Mouse (Mus musculus) kidney, embryonic 15.5 days (tissue): ENCODE data around the gene Arap1. TPM values are rescaled to one million over a fixed set of nuclear protein-coding genes. Genes with fewer than 3 reads are reported as not detected.

Experiments used
- ATAC-seq: fragments of 200-750 bp; cut with Nextera tagmentation; replicated peaks from 2 replicates; pipeline ENCODE4 v1.8.0; 2017; ENCODE audit warnings: moderate TSS enrichment; ENCODE audit not compliant: low FRiP score
- H3K27ac ChIP-seq: fragments of 300-500 bp; sonication (generic); 2 replicates; pipeline ENCODE4 v1.5.1; 2015; ENCODE audit warnings: mild to moderate bottlenecking, inconsistent platforms
- H3K27me3 ChIP-seq: fragments of 300-500 bp; sonication (generic); 2 replicates; pipeline ENCODE4 v1.6.1; 2015; ENCODE audit warnings: inconsistent platforms
- H3K36me3 ChIP-seq: fragments of 300-500 bp; sonication (generic); 2 replicates; pipeline ENCODE4 v1.6.1; 2015; ENCODE audit warnings: inconsistent platforms
- H3K4me1 ChIP-seq: fragments of 300-500 bp; sonication (generic); 2 replicates; pipeline ENCODE4 v1.6.1; 2015; ENCODE audit warnings: inconsistent platforms
- H3K4me2 ChIP-seq: fragments of 300-500 bp; sonication (generic); 2 replicates; pipeline ENCODE4 v1.6.1; 2015; ENCODE audit warnings: moderate library complexity, mild to moderate bottlenecking, inconsistent platforms
- H3K4me3 ChIP-seq: fragments of 300-500 bp; sonication (generic); replicated peaks from 2 replicates; pipeline ENCODE4 v1.5.1; 2015; ENCODE audit warnings: mild to moderate bottlenecking, inconsistent platforms
- H3K9ac ChIP-seq: fragments of 300-500 bp; sonication (generic); 2 replicates; pipeline ENCODE4 v1.6.1; 2015; ENCODE audit warnings: mild to moderate bottlenecking, inconsistent platforms
- H3K9me3 ChIP-seq: fragments of 300-500 bp; sonication (generic); replicated peaks from 2 replicates; pipeline ENCODE4 v1.6.1; 2016; ENCODE audit warnings: inconsistent platforms
- WGBS: fragments of 180-500 bp; shearing (Covaris S2); methylation state at CpG from one replicate; pipeline ENCODE4 v1.1.7; 2015; ENCODE audit warnings: mixed read lengths; 5-methylcytosine and 5-hydroxymethylcytosine counted together
- polyA plus RNA-seq: library from polyadenylated mRNA; unstranded; fragments of >200 nt; fragmentation: Nextera tagmentation; extraction: Ambion mirVana; gene quantifications from 2 replicates; pipeline ENCODE4 v1.2.1, GENCODE M21; 2015

Gene Arap1
- polyA plus RNA-seq, 1 experiment from 2014 or later, result 97.1 TPM

GRCm38 (mm10) chr7:101348312-101348711 lies 445 bp downstream of the Arap1 start:
- Histone ChIP-seq H3K27me3 (peaks cover 13% of the 10 kb centered on the region; the same call in 1 of the 2 replicates), H3K36me3 (peaks cover 14% of the 10 kb centered on the region), H3K4me1 (peaks cover 27% of the 10 kb centered on the region), H3K4me2 (peak overlapping the region; percentile 94), H3K9ac (peak overlapping the region; percentile 51), H3K27ac (no peak overlapping the region), H3K4me3 (peak overlapping the region; percentile 58), H3K9me3 (no peaks in the 10 kb centered on the region)
- ATAC-seq, result 0 out of 2 replicates have a peak, but pooled peaks have one; percentile 19
- WGBS, result 5% methylated on average over 13 of the region's 13 CpGs

GRCm38 (mm10) chr7:101349861-101350260 lies 2.0 kb downstream of the Arap1 start:
- Histone ChIP-seq H3K36me3 (peaks cover 7% of the 10 kb centered on the region), H3K4me1 (peaks cover 36% of the 10 kb centered on the region), H3K4me2 (no peak overlapping the region), H3K27me3 (peaks cover 13% of the 10 kb centered on the region; the same call in 1 of the 2 replicates), H3K9ac (peak overlapping the region; percentile 17; the same call in 1 of the 2 replicates), H3K9me3 (no peaks in the 10 kb centered on the region), H3K27ac (no peak overlapping the region), H3K4me3 (no peak overlapping the region)
- no peak for ATAC-seq
- WGBS, result 37% methylated on average over 2 of the region's 2 CpGs

GRCm38 (mm10) chr7:101352404-101352803 lies 4.5 kb downstream of the Arap1 start:
- no peak for ATAC-seq
- peaks cover 39% of the 10 kb centered on the region for H3K4me1 ChIP-seq
- peaks cover 13% of the 10 kb centered on the region; the same call in 1 of the 2 replicates for H3K27me3 ChIP-seq
- WGBS, result 83% methylated on average over 4 of the region's 4 CpGs
- no peak overlapping the region for H3K27ac ChIP-seq
- H3K36me3 ChIP-seq, result no peaks in the 10 kb centered on the region
- H3K9ac ChIP-seq, result no peak overlapping the region
- H3K4me3 ChIP-seq, result no peak overlapping the region
- no peaks in the 10 kb centered on the region for H3K9me3 ChIP-seq
- no peak overlapping the region for H3K4me2 ChIP-seq

GRCm38 (mm10) chr7:101354423-101354822 lies 6.6 kb downstream of the Arap1 start:
- 0 out of 2 replicates have a peak, but pooled peaks cover 5% of the 10 kb centered on the region for H3K27me3 ChIP-seq
- H3K4me3 ChIP-seq, result no peak overlapping the region
- peaks cover 22% of the 10 kb centered on the region for H3K4me1 ChIP-seq
- no peaks in the 10 kb centered on the region for H3K36me3 ChIP-seq
- 56% methylated on average over 5 of the region's 5 CpGs for WGBS
- no peak overlapping the region for H3K27ac ChIP-seq
- no peak for ATAC-seq
- H3K9me3 ChIP-seq, result no peaks in the 10 kb centered on the region
- H3K4me2 ChIP-seq, result no peak overlapping the region
- H3K9ac ChIP-seq, result no peak overlapping the region

GRCm38 (mm10) chr7:101355551-101356100 lies 7.8 kb downstream of the Arap1 start:
- H3K4me2 ChIP-seq, result no peak overlapping the region
- no peak overlapping the region for H3K9ac ChIP-seq
- no peak overlapping the region for H3K27ac ChIP-seq
- H3K4me1 ChIP-seq, result peaks cover 20% of the 10 kb centered on the region; the same call in 1 of the 2 replicates
- H3K27me3 ChIP-seq, result no peaks in the 10 kb centered on the region
- no peaks in the 10 kb centered on the region for H3K36me3 ChIP-seq
- H3K4me3 ChIP-seq, result no peak overlapping the region
- H3K9me3 ChIP-seq, result no peaks in the 10 kb centered on the region
- ATAC-seq, result no peak
- WGBS, result 86% methylated on average over 6 of the region's 6 CpGs

GRCm38 (mm10) chr7:101356868-101357267 lies 9.0 kb downstream of the Arap1 start:
- Histone ChIP-seq H3K9me3 (no peaks in the 10 kb centered on the region), H3K27ac (no peak overlapping the region), H3K9ac (no peak overlapping the region), H3K4me3 (no peak overlapping the region), H3K4me1 (peaks cover 30% of the 10 kb centered on the region; the same call in 1 of the 2 replicates), H3K27me3 (no peaks in the 10 kb centered on the region), H3K36me3 (no peaks in the 10 kb centered on the region), H3K4me2 (no peak overlapping the region)
- WGBS, result 60% methylated on average over 3 of the region's 3 CpGs
- ATAC-seq, result no peak

GRCm38 (mm10) chr7:101360406-101360805 lies 12.5 kb downstream of the Arap1 start:
- no peak overlapping the region for H3K27ac ChIP-seq
- no peaks in the 10 kb centered on the region for H3K27me3 ChIP-seq
- no peaks in the 10 kb centered on the region for H3K9me3 ChIP-seq
- no peak overlapping the region for H3K4me3 ChIP-seq
- WGBS, result 55% methylated on average over 3 of the region's 3 CpGs
- H3K4me1 ChIP-seq, result peaks cover 22% of the 10 kb centered on the region; the same call in 1 of the 2 replicates
- H3K36me3 ChIP-seq, result no peaks in the 10 kb centered on the region
- no peak overlapping the region for H3K9ac ChIP-seq
- no peak for ATAC-seq
- H3K4me2 ChIP-seq, result no peak overlapping the region

- no peak overlapping the region for H3K4me3 ChIP-seq
- no peak overlapping the region for H3K4me2 ChIP-seq
- no peaks in the 10 kb centered on the region for H3K27me3 ChIP-seq
- H3K9me3 ChIP-seq, result no peaks in the 10 kb centered on the region
- WGBS, result 82% methylated on average over 4 of the region's 4 CpGs
- ATAC-seq, result no peak
- H3K27ac ChIP-seq, result no peak overlapping the region
- H3K9ac ChIP-seq, result no peak overlapping the region
- H3K4me1 ChIP-seq, result peaks cover 22% of the 10 kb centered on the region; the same call in 1 of the 2 replicates
- no peaks in the 10 kb centered on the region for H3K36me3 ChIP-seq
Observed at GRCm38 (mm10) chr7:101361021-101361420, 13.2 kb downstream of the Arap1 start.

GRCm38 (mm10) chr7:101361767-101362166 lies 13.9 kb downstream of the Arap1 start:
- Histone ChIP-seq H3K27ac (no peak overlapping the region), H3K4me1 (peaks cover 18% of the 10 kb centered on the region; the same call in 1 of the 2 replicates), H3K4me3 (no peak overlapping the region), H3K9me3 (no peaks in the 10 kb centered on the region), H3K36me3 (no peaks in the 10 kb centered on the region), H3K4me2 (no peak overlapping the region), H3K9ac (no peak overlapping the region), H3K27me3 (no peaks in the 10 kb centered on the region)
- ATAC-seq, result peak; percentile 36; the same call in 1 of the 2 replicates
- 45% methylated on average over 4 of the region's 4 CpGs for WGBS

GRCm38 (mm10) chr7:101362791-101363191 lies 14.9 kb downstream of the Arap1 start:
- Histone ChIP-seq H3K27ac (no peak overlapping the region), H3K36me3 (no peaks in the 10 kb centered on the region), H3K9ac (no peak overlapping the region), H3K9me3 (no peaks in the 10 kb centered on the region), H3K4me2 (no peak overlapping the region), H3K27me3 (no peaks in the 10 kb centered on the region), H3K4me1 (peaks cover 14% of the 10 kb centered on the region; the same call in 1 of the 2 replicates), H3K4me3 (no peak overlapping the region)
- 66% methylated on average over 5 of the region's 5 CpGs for WGBS
- ATAC-seq, result no peak

- no peaks in the 10 kb centered on the region for H3K9me3 ChIP-seq
- no peak overlapping the region for H3K27ac ChIP-seq
- no peak overlapping the region for H3K4me2 ChIP-seq
- no peaks in the 10 kb centered on the region for H3K36me3 ChIP-seq
- no peaks in the 10 kb centered on the region for H3K27me3 ChIP-seq
- peaks cover 14% of the 10 kb centered on the region; the same call in 1 of the 2 replicates for H3K4me1 ChIP-seq
- H3K9ac ChIP-seq, result no peak overlapping the region
- no peak for ATAC-seq
- 73% methylated on average over 5 of the region's 5 CpGs for WGBS
- no peak overlapping the region for H3K4me3 ChIP-seq
Observed at GRCm38 (mm10) chr7:101363914-101364313, 16.0 kb downstream of the Arap1 start.

- H3K9ac ChIP-seq, result no peak overlapping the region
- WGBS, result 55% methylated on average over 11 of the region's 11 CpGs
- H3K4me2 ChIP-seq, result no peak overlapping the region
- no peak overlapping the region for H3K27ac ChIP-seq
- no peaks in the 10 kb centered on the region for H3K36me3 ChIP-seq
- no peaks in the 10 kb centered on the region for H3K27me3 ChIP-seq
- 0 out of 2 replicates have a peak, but pooled peaks cover 2% of the 10 kb centered on the region for H3K4me1 ChIP-seq
- no peak for ATAC-seq
- H3K9me3 ChIP-seq, result no peaks in the 10 kb centered on the region
- H3K4me3 ChIP-seq, result no peak overlapping the region
Observed at GRCm38 (mm10) chr7:101367901-101368852, 20.3 kb downstream of the Arap1 start.
